Mouse (Mus musculus) kidney, postnatal 25 days (tissue): ENCODE data around the gene Milr1.
"Not testable (repeated sequence)": the region's sequence is repeated elsewhere in the genome, so short reads cannot be mapped to it uniquely, and the experiment has no call there.

Experiments
- DNase-seq, 2 experiments: peaks; one replicate each; pipeline ENCODE4 v3.0.0; 2021; ENCODE audit warnings: mixed read lengths in 2 of 2

Gene Milr1

GRCm38 (mm10) chr11:106751039-106752018 is at the start of gene Milr1:
Gene Milr1, plus strand, starts transcription at chr11:106751226.
- DNase-seq: no peak

GRCm38 (mm10) chr11:106701589-106701988 is 49.4 kb upstream of the Milr1 start:
- no peak for DNase-seq

- no peak for DNase-seq
Observed at GRCm38 (mm10) chr11:106702584-106702983, 48.4 kb upstream of the Milr1 start.

- DNase-seq: no peak
Observed at GRCm38 (mm10) chr11:106703931-106704330, 47.1 kb upstream of the Milr1 start.

GRCm38 (mm10) chr11:106704399-106705111 is 46.5 kb upstream of the Milr1 start:
- DNase-seq: peak in 1 of 2 experiments; percentile 44

GRCm38 (mm10) chr11:106706212-106706611 is 44.8 kb upstream of the Milr1 start:
- DNase-seq: no peak

- no peak for DNase-seq
Observed at GRCm38 (mm10) chr11:106707085-106707484, 43.9 kb upstream of the Milr1 start.

GRCm38 (mm10) chr11:106707866-106708265 is 43.2 kb upstream of the Milr1 start:
- no peak for DNase-seq

- peak; percentile 29 to 64 for DNase-seq
Observed at GRCm38 (mm10) chr11:106709227-106709985, 41.6 kb upstream of the Milr1 start.

- DNase-seq: peak in 1 of 2 experiments; percentile 47
Observed at GRCm38 (mm10) chr11:106710789-106711188, 40.2 kb upstream of the Milr1 start.

- DNase-seq: peak; percentile 61 to 80
Observed at GRCm38 (mm10) chr11:106715066-106715465, 36.0 kb upstream of the Milr1 start.

- no peak for DNase-seq
Observed at GRCm38 (mm10) chr11:106716568-106716967, 34.5 kb upstream of the Milr1 start.

GRCm38 (mm10) chr11:106720379-106720778 is 30.6 kb upstream of the Milr1 start:
- no peak for DNase-seq

GRCm38 (mm10) chr11:106722831-106723361 is 28.1 kb upstream of the Milr1 start:
- DNase-seq: peak in 1 of 2 experiments; percentile 64

- no peak for DNase-seq
Observed at GRCm38 (mm10) chr11:106723611-106724125, 27.4 kb upstream of the Milr1 start.

- no peak for DNase-seq
Observed at GRCm38 (mm10) chr11:106724176-106724915, 26.7 kb upstream of the Milr1 start.

GRCm38 (mm10) chr11:106724916-106725235 is 26.1 kb upstream of the Milr1 start:
- not testable (repeated sequence) for DNase-seq

GRCm38 (mm10) chr11:106727967-106728366 is 23.1 kb upstream of the Milr1 start:
- no peak for DNase-seq

GRCm38 (mm10) chr11:106728402-106729366 is 22.3 kb upstream of the Milr1 start:
- DNase-seq: no peak

- no peak for DNase-seq
Observed at GRCm38 (mm10) chr11:106729656-106730055, 21.4 kb upstream of the Milr1 start.
